Mouse (Mus musculus): ENCODE data around the gene Ms4a18. TPM values are rescaled to one million over a fixed set of nuclear protein-coding genes. Genes with fewer than 3 reads are reported as not detected.
A peak's percentile ranks its signal among the peaks of the same experiment; 100 is the strongest.

The Ms4a18 gene
- polyA plus RNA-seq, 2 experiments = not detected

GRCm38 (mm10) chr19:10959978-10960346 is 57.9 kb downstream of the Ms4a18 start:
- no peaks in the 10 kb centered on the region for H3K9me3 ChIP-seq (ENCODE audit: control insufficient read depth, low read length)
- H3K27me3 ChIP-seq (ENCODE audit: control insufficient read depth, insufficient read depth, low read length) = no peaks in the 10 kb centered on the region
- no peak overlapping the region for H3K27ac ChIP-seq
- no peak for DNase-seq (ENCODE audit: low read depth in 3 of 3, low spot score in 3 of 3)
- H3K36me3 ChIP-seq (replicated peaks; ENCODE audit: control insufficient read depth, insufficient read depth, low read depth) = no peaks in the 10 kb centered on the region
- no peaks in the 10 kb centered on the region for H3K4me1 ChIP-seq (replicated peaks; ENCODE audit: control insufficient read depth in 2 of 2, insufficient read depth in 2 of 2, low read length in 1 of 2)
- ATAC-seq (ENCODE audit: insufficient read depth) = no peak
- TF ChIP-seq CTCF (IDR thresholded peaks at IDR 0.05; ENCODE audit: low read depth) = no peak
- no peak for TF ChIP-seq EP300 (IDR thresholded peaks at IDR 0.05; ENCODE audit: low read depth)
- no peak overlapping the region for H3K4me3 ChIP-seq (ENCODE audit: insufficient read depth in 1 of 2, low read depth in 2 of 2, low read length in 2 of 2)
- H3K4me2 ChIP-seq (ENCODE audit: low read depth) = no peak overlapping the region
- no peak overlapping the region for H3K9ac ChIP-seq (replicated peaks)
- WGBS (ENCODE audit: insufficient replicate concordance) = 44% methylated on average over 12 of the region's 12 CpGs

DNA sequence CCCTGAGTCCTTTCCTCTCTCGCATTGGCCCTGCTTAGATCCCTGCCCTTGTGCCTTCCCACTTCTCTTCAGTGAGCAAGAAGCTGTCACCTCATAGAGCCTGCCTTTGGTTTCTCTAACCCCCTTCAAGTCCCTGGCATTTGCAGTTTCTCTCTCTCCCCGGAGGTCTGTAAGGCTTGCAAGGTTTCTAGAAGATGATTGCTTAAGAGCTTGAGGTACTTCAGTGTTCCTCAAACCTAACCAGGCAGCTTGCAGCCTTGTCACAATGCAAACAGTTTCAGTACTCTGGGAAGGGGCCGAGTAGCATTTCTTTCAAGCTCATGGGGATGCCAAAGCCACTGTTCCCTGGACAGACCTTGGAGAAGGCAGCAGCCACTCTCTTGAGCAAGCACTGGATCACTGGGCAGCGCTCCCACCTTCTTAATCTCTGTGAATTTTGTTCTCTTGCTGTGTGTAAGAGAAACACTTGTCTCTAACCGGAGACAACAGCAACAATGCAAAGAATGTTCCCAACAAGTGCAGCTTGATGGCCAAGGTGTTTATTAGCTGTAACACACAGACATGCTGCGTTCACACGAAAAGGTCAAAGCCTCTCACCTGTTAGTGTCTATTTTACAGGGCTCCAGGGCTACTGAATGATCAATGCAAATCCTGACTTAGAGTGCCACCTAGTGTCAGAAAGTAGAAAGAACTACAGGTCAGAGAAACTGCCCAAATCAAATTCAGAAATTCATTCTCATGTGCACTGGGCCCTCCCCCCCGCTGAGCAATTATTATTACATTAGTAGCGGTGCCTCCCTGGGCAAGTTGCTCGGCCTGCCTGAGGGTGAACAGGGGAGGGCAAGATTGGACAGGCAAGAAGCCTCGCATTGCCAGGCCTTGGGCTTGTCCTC is 58.5 kb downstream of the Ms4a18 start:
- no peaks in the 10 kb centered on the region for H3K27me3 ChIP-seq (ENCODE audit: control insufficient read depth, insufficient read depth, low read length)
- TF ChIP-seq CTCF (IDR thresholded peaks at IDR 0.05; ENCODE audit: low read depth) (peak; percentile 73), EP300 (IDR thresholded peaks at IDR 0.05; ENCODE audit: low read depth) (no peak)
- no peaks in the 10 kb centered on the region for H3K36me3 ChIP-seq (replicated peaks; ENCODE audit: control insufficient read depth, insufficient read depth, low read depth)
- H3K27ac ChIP-seq = no peak overlapping the region
- no peak overlapping the region for H3K9ac ChIP-seq (replicated peaks)
- DNase-seq (ENCODE audit: low read depth in 3 of 3, low spot score in 3 of 3) (peak in 2 of 3 experiments; percentile 45 to 59), ATAC-seq (ENCODE audit: insufficient read depth) (no peak)
- WGBS (ENCODE audit: insufficient replicate concordance) = 26% methylated on average over 11 of the region's 11 CpGs
- no peak overlapping the region for H3K4me3 ChIP-seq (ENCODE audit: insufficient read depth in 1 of 2, low read depth in 2 of 2, low read length in 2 of 2)
- no peaks in the 10 kb centered on the region for H3K4me1 ChIP-seq (replicated peaks; ENCODE audit: control insufficient read depth in 2 of 2, insufficient read depth in 2 of 2, low read length in 1 of 2)
- H3K9me3 ChIP-seq (ENCODE audit: control insufficient read depth, low read length) = no peaks in the 10 kb centered on the region
- H3K4me2 ChIP-seq (ENCODE audit: low read depth) = no peak overlapping the region

DNA sequence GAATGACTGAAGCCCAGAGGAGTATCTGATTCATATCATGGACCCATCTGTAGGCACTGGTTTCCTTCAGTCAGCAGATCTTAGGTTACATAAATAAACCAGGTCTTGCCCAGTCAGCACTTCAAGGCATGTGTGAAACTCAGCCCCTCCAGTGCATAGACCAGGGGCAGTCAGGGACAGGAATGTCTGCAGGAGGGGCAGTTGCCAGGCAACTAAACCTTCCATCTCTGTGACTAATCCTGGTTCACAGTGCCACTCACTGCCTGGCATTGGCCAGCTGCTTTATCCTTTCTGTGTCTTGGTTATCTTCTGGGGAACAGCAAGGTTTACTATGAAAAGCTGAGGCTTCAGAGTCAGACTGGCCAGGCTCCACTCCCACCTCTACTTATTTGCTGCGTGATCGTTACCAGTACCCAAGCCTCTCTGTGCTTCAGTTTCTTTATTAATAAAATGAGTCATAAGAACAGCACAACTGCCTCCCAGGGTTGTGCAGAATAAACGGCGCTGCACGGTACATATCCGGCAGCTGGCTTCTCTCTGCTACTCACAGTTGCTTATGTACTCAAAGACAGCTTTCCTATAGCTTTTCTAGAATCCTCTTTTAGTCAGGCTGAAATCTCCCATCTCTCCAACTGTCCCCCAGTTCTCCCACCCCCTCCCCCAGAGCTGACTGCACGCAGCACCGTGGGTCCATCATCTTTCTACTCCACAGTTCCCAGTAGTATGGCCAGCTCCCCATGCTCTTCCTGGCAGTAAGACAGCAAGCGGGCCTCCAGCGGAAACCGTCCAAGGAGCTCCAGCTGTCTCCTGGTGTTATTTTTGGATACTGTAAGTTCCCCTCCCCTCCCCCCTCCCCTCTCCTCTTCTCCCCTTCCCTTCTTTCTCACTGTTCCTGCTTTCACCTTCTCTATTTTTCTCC is 65.6 kb downstream of the Ms4a18 start:
- H3K9me3 ChIP-seq (ENCODE audit: control insufficient read depth, low read length) = no peaks in the 10 kb centered on the region
- H3K9ac ChIP-seq (replicated peaks) = no peak overlapping the region
- no peak for DNase-seq (ENCODE audit: low read depth in 3 of 3, low spot score in 3 of 3)
- H3K36me3 ChIP-seq (replicated peaks; ENCODE audit: control insufficient read depth, insufficient read depth, low read depth) = no peaks in the 10 kb centered on the region
- no peak overlapping the region for H3K27ac ChIP-seq
- no peak overlapping the region for H3K4me3 ChIP-seq (ENCODE audit: insufficient read depth in 1 of 2, low read depth in 2 of 2, low read length in 2 of 2)
- WGBS (ENCODE audit: insufficient replicate concordance) = 63% methylated on average over 11 of the region's 11 CpGs
- no peaks in the 10 kb centered on the region for H3K27me3 ChIP-seq (ENCODE audit: control insufficient read depth, insufficient read depth, low read length)
- ATAC-seq (ENCODE audit: insufficient read depth) = no peak
- H3K4me1 ChIP-seq (replicated peaks; ENCODE audit: control insufficient read depth in 2 of 2, insufficient read depth in 2 of 2, low read length in 1 of 2) = peaks cover 4 to 8% of the 10 kb centered on the region in 2 experiments; a peak in 2 of 4 replicates
- H3K4me2 ChIP-seq (ENCODE audit: low read depth) = no peak overlapping the region
- no peak for TF ChIP-seq EP300 (IDR thresholded peaks at IDR 0.05; ENCODE audit: low read depth)
- no peak for TF ChIP-seq CTCF (IDR thresholded peaks at IDR 0.05; ENCODE audit: low read depth)

GRCm38 (mm10) chr19:10949558-10949957 is 68.3 kb downstream of the Ms4a18 start:
- peak overlapping the region; percentile 45 to 75 for H3K4me3 ChIP-seq (ENCODE audit: insufficient read depth in 1 of 2, low read depth in 2 of 2, low read length in 2 of 2)

More at GRCm38 (mm10) chr19:10949558-10949957, 68.3 kb downstream of the Ms4a18 start:
- Histone ChIP-seq H3K27me3 (ENCODE audit: control insufficient read depth, insufficient read depth, low read length) (no peaks in the 10 kb centered on the region), H3K27ac (peak overlapping the region; percentile 40), H3K9me3 (ENCODE audit: control insufficient read depth, low read length) (no peaks in the 10 kb centered on the region), H3K9ac (replicated peaks) (peak overlapping the region; percentile 55), H3K36me3 (replicated peaks; ENCODE audit: control insufficient read depth, insufficient read depth, low read depth) (peaks cover 6% of the 10 kb centered on the region), H3K4me2 (ENCODE audit: low read depth) (peak overlapping the region; percentile 85), H3K4me1 (replicated peaks; ENCODE audit: control insufficient read depth in 2 of 2, insufficient read depth in 2 of 2, low read length in 1 of 2) (peaks cover 4 to 17% of the 10 kb centered on the region in 2 experiments; a peak in 2 of 4 replicates)
- peak; percentile 9; the same call in 1 of the 2 replicates for ATAC-seq (ENCODE audit: insufficient read depth)
- no peak for DNase-seq (ENCODE audit: low read depth in 3 of 3, low spot score in 3 of 3)
- 18% methylated on average over 9 of the region's 9 CpGs for WGBS (ENCODE audit: insufficient replicate concordance)
- TF ChIP-seq EP300 (IDR thresholded peaks at IDR 0.05; ENCODE audit: low read depth) (no peak), CTCF (IDR thresholded peaks at IDR 0.05; ENCODE audit: low read depth) (no peak)
